Mouse (Mus musculus) liver, embryonic 14.5 days (tissue): ENCODE results near the gene Psmb3. TPM values are rescaled to one million over a fixed set of nuclear protein-coding genes. Genes with fewer than 3 reads are reported as not detected.
"Not testable (repeated sequence)": the region's sequence is repeated elsewhere in the genome, so short reads cannot be mapped to it uniquely, and the experiment has no call there.

Experiments
- ATAC-seq: fragments of 200-750 bp; cut with Nextera tagmentation; 2 replicates; pipeline ENCODE4 v1.8.0; 2017; ENCODE audit warnings: moderate number of reproducible peaks, mild to moderate bottlenecking, moderate library complexity; ENCODE audit not compliant: insufficient read depth
- DNase-seq, 3 experiments: peaks; one replicate each; pipeline ENCODE4 v3.0.0-alpha.2; 2012 to 2013; ENCODE audit warnings: low read depth in 3 of 3, low spot score in 3 of 3
- H3K27ac ChIP-seq: fragments of 300-500 bp; sonication (generic); 2 replicates; pipeline ENCODE4 v1.5.1; 2014; ENCODE audit warnings: moderate library complexity, mild to moderate bottlenecking, control low read depth, inconsistent platforms
- H3K27me3 ChIP-seq: fragments of 300-500 bp; sonication (generic); 2 replicates; pipeline ENCODE4 v1.6.1; 2014; ENCODE audit warnings: mild to moderate bottlenecking, low read length, moderate library complexity; ENCODE audit not compliant: control insufficient read depth, insufficient read depth
- H3K36me3 ChIP-seq: fragments of 300-500 bp; sonication (generic); replicated peaks from 2 replicates; pipeline ENCODE4 v1.6.1; 2014; ENCODE audit warnings: low read depth; ENCODE audit not compliant: control insufficient read depth, insufficient read depth
- H3K4me1 ChIP-seq, 2 experiments: fragments of 200-500 bp in 1 of 2; fragments of 300-500 bp in 1 of 2; sonication (generic) in 1 of 2; replicated peaks; 2 replicates each; pipeline ENCODE4 v1.6.1; 2012 to 2014; ENCODE audit warnings: antibody characterized with exemption in 1 of 2, inconsistent platforms in 1 of 2, low read length in 1 of 2; ENCODE audit not compliant: control insufficient read depth in 2 of 2, insufficient read depth in 2 of 2
- H3K4me2 ChIP-seq: fragments of 300-500 bp; sonication (generic); 2 replicates; pipeline ENCODE4 v1.6.1; 2014; ENCODE audit warnings: low read depth, mild to moderate bottlenecking, control low read depth, moderate library complexity
- H3K4me3 ChIP-seq, 2 experiments: fragments of 200-500 bp in 1 of 2; fragments of 300-500 bp in 1 of 2; sonication (generic) in 1 of 2; 2 replicates each; pipeline ENCODE4 v1.5.1; 2012 to 2014; ENCODE audit warnings: low read depth in 2 of 2, low read length in 2 of 2, mild to moderate bottlenecking in 2 of 2, control low read depth in 1 of 2, inconsistent platforms in 1 of 2, moderate library complexity in 1 of 2; ENCODE audit not compliant: insufficient read depth in 1 of 2
- H3K9ac ChIP-seq: fragments of 300-500 bp; sonication (generic); replicated peaks from 2 replicates; pipeline ENCODE4 v1.6.1; 2014; ENCODE audit warnings: mild to moderate bottlenecking, control low read depth, moderate library complexity
- H3K9me3 ChIP-seq: fragments of 300-500 bp; sonication (generic); 2 replicates; pipeline ENCODE4 v1.6.1; 2016; ENCODE audit warnings: low read length, mixed read lengths; ENCODE audit not compliant: control insufficient read depth
- CTCF ChIP-seq: IDR thresholded peaks from 2 replicates; pipeline ENCODE4 v1.5.1; 2016; ENCODE audit warnings: antibody characterized with exemption, low read depth, control low read depth
- EP300 ChIP-seq: IDR thresholded peaks from 2 replicates; pipeline ENCODE4 v1.6.1; 2016; ENCODE audit warnings: antibody characterized with exemption, low read depth
- WGBS: fragments of 180-500 bp; shearing (Covaris S2); extraction: QIAGEN DNeasy Blood & Tissue Kit; methylation state at CpG from one replicate; pipeline ENCODE4 v1.1.7; 2014; ENCODE audit not compliant: insufficient replicate concordance; 5-methylcytosine and 5-hydroxymethylcytosine counted together
- polyA plus RNA-seq, 2 experiments: library from polyadenylated mRNA; depleted of rRNA in 1 of 2; stranded (reverse) in 1 of 2; unstranded in 1 of 2; fragments of >200 nt; fragmentation: Nextera tagmentation in 1 of 2; extraction: Ambion mirVana in 1 of 2; gene quantifications; 2 replicates each; pipeline versions ENCODE4 v1.2.1 to v1.2.3; 2012 to 2014

The Psmb3 gene
- polyA plus RNA-seq (2012; rRNA removed) (197 and 261 TPM in 2 replicates), polyA plus RNA-seq (2014; fragmentation: Nextera tagmentation; extraction: Ambion mirVana) (318 and 330 TPM in 2 replicates)

DNA sequence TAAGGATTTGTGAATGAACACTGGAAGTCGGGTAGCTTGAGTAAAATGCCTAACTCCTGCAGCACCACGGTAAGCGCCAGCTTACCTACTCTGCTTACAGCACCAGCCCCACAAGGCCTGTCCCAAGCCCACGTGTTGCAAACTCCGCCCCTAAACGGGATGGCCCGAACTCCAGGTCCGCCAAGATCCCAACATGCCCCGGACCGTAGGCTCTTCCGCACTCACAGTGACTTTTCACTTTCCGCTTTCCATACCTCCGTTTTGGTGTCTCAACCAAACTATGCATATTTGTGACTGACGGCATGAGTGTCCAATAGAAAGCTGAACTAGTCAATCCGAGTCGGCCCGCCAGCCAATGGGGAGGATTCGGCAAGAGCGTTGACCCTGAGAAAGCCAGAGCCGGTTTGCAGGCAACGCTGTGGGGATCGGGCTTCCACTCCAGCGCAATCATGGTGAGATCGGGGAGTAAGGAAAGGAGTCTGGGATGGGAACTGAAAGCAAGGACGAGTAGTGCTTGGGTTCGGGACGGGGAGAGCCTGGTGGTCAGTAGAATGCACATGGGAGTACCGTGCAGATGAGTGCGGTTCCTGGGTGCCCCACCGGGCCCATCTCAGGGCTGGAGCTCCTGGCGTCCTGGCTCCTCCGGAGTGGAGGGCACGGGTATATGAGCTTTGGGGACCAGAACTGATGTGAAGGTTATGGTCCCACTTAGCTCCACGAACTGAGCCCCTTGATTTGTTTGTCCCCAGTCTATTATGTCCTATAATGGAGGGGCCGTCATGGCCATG is at the start of gene Psmb3:
TSS of gene Psmb3 (plus strand) at position 361 of the 788 bp plus-strand sequence.
- Histone ChIP-seq H3K4me1 (peaks cover 3 to 18% of the 10 kb centered on the region in 2 experiments; a peak in 2 of 4 replicates), H3K36me3 (peaks cover 9% of the 10 kb centered on the region), H3K27me3 (peaks cover 38% of the 10 kb centered on the region), H3K4me2 (peak within 1 kb of the TSS; percentile 83), H3K9ac (peak within 1 kb of the TSS; percentile 82), H3K27ac (peak within 1 kb of the TSS; percentile 7; the same call in 1 of the 2 replicates), H3K9me3 (no peaks in the 10 kb centered on the region), H3K4me3 (peak within 1 kb of the TSS; percentile 75 to 96)
- TF ChIP-seq CTCF (no peak), EP300 (no peak; the same call in 1 of the 2 replicates)
- WGBS = under 1% methylated on average over 35 of the region's 35 CpGs
- ATAC-seq (peak; percentile 91), DNase-seq (peak; percentile 100)

DNA sequence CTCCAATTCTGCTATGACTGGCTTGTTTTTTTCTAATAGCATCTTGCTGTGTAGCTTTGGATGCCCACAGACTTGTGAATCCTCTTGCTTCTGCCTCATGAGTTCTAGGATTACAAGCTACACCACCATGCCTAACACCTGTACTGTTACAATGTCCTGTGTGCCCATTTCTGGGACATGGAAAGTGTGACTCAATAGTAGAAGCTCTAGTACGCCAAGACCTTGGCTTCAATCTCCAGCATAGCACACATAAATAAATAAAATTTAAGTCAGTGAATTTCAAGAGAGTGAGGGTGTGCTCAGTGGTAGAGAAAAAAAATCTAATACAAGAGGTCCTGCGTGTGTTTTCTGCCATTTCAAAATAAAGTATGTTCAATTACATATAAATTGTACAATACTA is 49.0 kb upstream of the Psmb3 start:
- WGBS = 64% methylated on average over 2 of the region's 2 CpGs
- ATAC-seq = no peak
- TF ChIP-seq EP300 = no peak
- TF ChIP-seq CTCF = no peak
- no peak for DNase-seq
- Histone ChIP-seq H3K4me2 (no peak overlapping the region), H3K9ac (no peak overlapping the region), H3K27me3 (peaks cover 3% of the 10 kb centered on the region), H3K4me1 (peaks cover 0 to 6% of the 10 kb centered on the region in 2 experiments; a peak in 2 of 4 replicates), H3K4me3 (no peak overlapping the region), H3K36me3 (no peaks in the 10 kb centered on the region), H3K27ac (no peak overlapping the region), H3K9me3 (no peaks in the 10 kb centered on the region)

DNA sequence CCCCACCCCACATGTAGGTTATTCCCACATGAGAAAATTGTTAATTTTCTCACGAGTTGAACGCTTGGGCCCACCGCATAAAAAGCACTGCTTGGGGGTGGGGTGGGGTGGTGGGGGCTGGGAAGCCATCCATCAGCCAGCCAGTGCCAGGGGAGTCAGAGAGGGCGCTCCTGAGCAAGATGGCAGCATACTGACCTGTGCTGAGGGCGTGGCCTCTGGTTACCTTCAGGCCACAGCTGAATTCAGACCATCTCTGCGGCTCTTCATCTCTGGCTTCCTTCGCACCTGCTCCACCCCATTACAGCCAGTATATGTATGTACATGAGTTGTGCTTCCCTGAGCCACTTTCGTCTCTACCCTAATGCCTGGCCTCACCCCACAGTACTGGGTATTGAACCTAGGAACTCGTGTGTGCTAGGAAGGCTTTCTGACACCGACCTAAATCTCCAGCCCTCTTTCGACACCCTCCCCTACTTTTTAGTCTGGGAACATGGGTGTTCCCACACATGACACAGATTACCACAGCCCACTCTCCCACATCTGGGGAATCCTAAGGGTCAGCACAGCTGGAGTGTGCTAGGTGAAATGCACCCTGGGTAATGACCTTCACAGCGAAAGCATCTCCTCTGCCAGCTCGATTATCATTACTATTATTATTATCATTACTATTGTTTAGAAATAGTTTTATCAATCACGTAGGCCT is 46.8 kb upstream of the Psmb3 start:
- peaks cover 25% of the 10 kb centered on the region for H3K27me3 ChIP-seq

DNA sequence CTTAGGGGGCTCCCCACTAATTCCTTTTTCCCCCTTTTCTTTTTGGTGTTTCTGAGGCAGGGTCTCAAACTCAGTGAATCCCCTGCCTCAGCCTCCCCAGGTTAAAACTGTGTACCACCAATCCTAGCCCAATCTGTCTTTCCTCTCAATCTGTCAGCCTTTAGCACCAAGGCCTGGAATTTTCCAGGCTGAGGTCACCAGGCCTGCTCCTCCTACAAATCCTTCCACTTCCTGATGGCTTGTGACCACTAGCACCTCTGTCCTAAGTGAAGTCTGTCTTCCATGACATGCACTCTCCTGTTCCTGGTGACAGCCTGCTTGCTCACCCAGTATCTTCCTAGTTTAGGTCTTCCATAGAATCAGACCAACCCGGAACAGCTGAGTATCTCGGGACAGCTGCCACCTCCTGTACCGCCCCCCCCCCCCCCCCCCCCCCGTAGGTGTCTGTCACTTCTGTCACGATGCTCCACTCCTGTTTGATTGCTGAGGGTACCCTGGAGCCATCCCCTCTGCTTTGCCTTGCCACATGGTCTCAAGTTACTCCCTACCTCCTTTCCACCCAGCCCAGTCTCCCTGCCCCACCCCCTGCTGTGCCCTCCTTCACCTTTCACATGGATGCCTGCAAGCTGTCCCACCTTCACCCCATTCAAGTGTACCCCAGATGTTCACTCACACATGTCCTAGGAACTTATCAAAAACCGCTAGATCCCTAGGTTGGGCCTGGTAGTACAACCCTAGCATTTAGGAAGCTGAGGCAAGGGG is 45.8 kb upstream of the Psmb3 start:
- TF ChIP-seq EP300 (no peak), CTCF (no peak)
- no peak for DNase-seq
- Histone ChIP-seq H3K4me2 (no peak overlapping the region), H3K9ac (no peak overlapping the region), H3K27ac (no peak overlapping the region), H3K27me3 (peaks cover 34% of the 10 kb centered on the region), H3K9me3 (no peaks in the 10 kb centered on the region), H3K36me3 (no peaks in the 10 kb centered on the region), H3K4me3 (no peak overlapping the region), H3K4me1 (peaks cover 0 to 11% of the 10 kb centered on the region in 2 experiments; a peak in 2 of 4 replicates)
- 51% methylated on average over 6 of the region's 6 CpGs for WGBS
- ATAC-seq = no peak

More for the DNA sequence above, 46.8 kb upstream of the Psmb3 start:
- Histone ChIP-seq H3K9me3 (no peaks in the 10 kb centered on the region), H3K9ac (no peak overlapping the region), H3K36me3 (no peaks in the 10 kb centered on the region), H3K4me2 (no peak overlapping the region), H3K4me1 (peaks cover 0 to 11% of the 10 kb centered on the region in 2 experiments; a peak in 2 of 4 replicates), H3K27ac (no peak overlapping the region), H3K4me3 (no peak overlapping the region)
- no peak for TF ChIP-seq EP300
- no peak for TF ChIP-seq CTCF
- WGBS = 76% methylated on average over 14 of the region's 14 CpGs
- DNase-seq = no peak
- ATAC-seq = no peak

- DNase-seq, H3K4me2 ChIP-seq, H3K36me3 ChIP-seq, H3K4me3 ChIP-seq, H3K9me3 ChIP-seq, H3K9ac ChIP-seq, ATAC-seq, H3K27ac ChIP-seq: not testable (repeated sequence)
- Histone ChIP-seq H3K4me1 (peaks cover 0 to 11% of the 10 kb centered on the region in 2 experiments; a peak in 2 of 4 replicates), H3K27me3 (peaks cover 40% of the 10 kb centered on the region)
- WGBS = 71% methylated on average over 6 of the region's 6 CpGs
Measured at GRCm38 (mm10) chr11:97657967-97658366, 45.2 kb upstream of the Psmb3 start.
